Mouse (Mus musculus) ES-E14 (cell line): ENCODE results near the gene Hmgn1. TPM values are rescaled to one million over a fixed set of nuclear protein-coding genes. Genes with fewer than 3 reads are reported as not detected.
A peak's percentile ranks its signal among the peaks of the same experiment; 100 is the strongest.

Experiments used
- DNase-seq: peaks from one replicate; pipeline ENCODE4 v3.0.0-alpha.2; 2013; ENCODE audit warnings: low read depth, low spot score
- H3K27ac ChIP-seq: 2 replicates; pipeline ENCODE4 v1.5.1; 2012; ENCODE audit warnings: low read depth, mild to moderate bottlenecking, low read length, moderate library complexity, mixed read lengths; ENCODE audit not compliant: poor library complexity, insufficient read depth, severe bottlenecking
- H3K36me3 ChIP-seq: 2 replicates; pipeline ENCODE4 v1.6.1; 2012; ENCODE audit warnings: mild to moderate bottlenecking, low read length, moderate library complexity, mixed read lengths; ENCODE audit not compliant: control insufficient read depth, poor library complexity, insufficient read depth, severe bottlenecking
- H3K4me1 ChIP-seq, 2 experiments: fragments of 150-350 bp in 1 of 2; sonication (generic) in 1 of 2; 2 replicates each; pipeline ENCODE4 v1.6.1; 2012; ENCODE audit warnings: low read length in 2 of 2, mild to moderate bottlenecking in 1 of 2, mixed read lengths in 1 of 2; ENCODE audit not compliant: control insufficient read depth in 2 of 2, insufficient read depth in 2 of 2, poor library complexity in 1 of 2
- H3K4me3 ChIP-seq, 2 experiments: fragments of 150-350 bp in 1 of 2; sonication (generic) in 1 of 2; 2 replicates each; pipeline ENCODE4 v1.5.1; 2012; ENCODE audit warnings: low read length in 2 of 2, low read depth in 1 of 2, mild to moderate bottlenecking in 1 of 2, mixed read lengths in 1 of 2; ENCODE audit not compliant: insufficient read depth in 1 of 2, poor library complexity in 1 of 2, severe bottlenecking in 1 of 2
- H3K9ac ChIP-seq: 2 replicates; pipeline ENCODE4 v1.6.1; 2012; ENCODE audit warnings: low read depth, mild to moderate bottlenecking, low read length, mixed read lengths; ENCODE audit not compliant: poor library complexity, insufficient read depth, severe bottlenecking
- H3K9me3 ChIP-seq: fragments of 150-350 bp; sonication (generic); 2 replicates; pipeline ENCODE4 v1.6.1; 2012; ENCODE audit warnings: low read depth, mild to moderate bottlenecking, low read length; ENCODE audit not compliant: control insufficient read depth, insufficient read depth
- CHD2 ChIP-seq: IDR thresholded peaks from 2 replicates; pipeline ENCODE4 v1.6.1; 2014; ENCODE audit warnings: mild to moderate bottlenecking, low read depth, low read length, inconsistent platforms
- HCFC1 ChIP-seq: IDR thresholded peaks from 2 replicates; pipeline ENCODE4 v1.6.1; 2012; ENCODE audit warnings: low read length, inconsistent platforms, borderline replicate concordance; ENCODE audit not compliant: insufficient read depth
- MAFK ChIP-seq: IDR thresholded peaks from 2 replicates; pipeline ENCODE4 v1.6.1; 2014; ENCODE audit warnings: mild to moderate bottlenecking, low read depth, low read length, inconsistent platforms; ENCODE audit not compliant: insufficient read depth
- ZC3H11A ChIP-seq: IDR thresholded peaks from 2 replicates; pipeline ENCODE4 v1.6.1; 2012; ENCODE audit warnings: low read depth, mild to moderate bottlenecking, inconsistent platforms, low read length, borderline replicate concordance
- ZNF384 ChIP-seq: IDR thresholded peaks from 2 replicates; pipeline ENCODE4 v1.6.1; 2012; ENCODE audit warnings: low read depth, low read length, inconsistent platforms
- in situ Hi-C, 2 experiments: fragments of 600-800 bp; cut with MboI; formaldehyde crosslinking; loops; one replicate each; pipeline ENCODE4 v1.15.1; 2025; ENCODE audit warnings: low sequenced_read_pairs in 2 of 2, inconsistent platforms in 1 of 2; ENCODE audit not compliant: unreplicated experiment in 2 of 2
- total RNA-seq: library from RNA; depleted of rRNA; stranded (reverse); fragments of 300-350 nt; gene quantifications from 2 replicates; pipeline ENCODE4 v1.2.3, GENCODE M21; 2012

Hmgn1 gene
- total RNA-seq, 1 experiment = 403 TPM

DNA sequence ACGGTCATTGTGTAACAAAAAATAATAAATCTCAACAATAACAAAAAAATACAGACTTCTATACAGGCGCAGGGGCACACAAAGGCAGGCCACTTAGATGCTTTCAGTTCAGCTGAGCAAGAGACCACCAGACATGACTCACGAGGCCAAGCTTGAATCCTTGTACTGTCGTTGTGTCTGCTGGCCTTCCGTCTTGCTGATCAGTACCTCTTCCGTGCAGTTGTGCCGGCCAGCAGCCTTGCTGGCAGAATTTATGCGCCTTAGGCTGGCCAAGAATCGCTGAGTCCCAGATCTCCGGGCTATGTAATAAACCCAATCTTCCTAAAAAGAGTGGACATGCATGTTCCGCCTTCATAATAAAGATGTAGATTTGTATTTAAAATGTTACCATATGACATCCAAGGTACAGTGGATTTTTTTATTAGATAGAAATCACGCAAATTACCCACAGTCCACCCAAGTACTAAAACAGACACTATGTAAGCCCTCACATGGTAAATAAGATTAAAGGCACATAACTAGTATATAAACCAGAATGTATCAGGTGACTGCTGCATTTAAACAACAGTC is 31.1 kb upstream of the Hmgn1 start:
- Histone ChIP-seq H3K27ac (no peak overlapping the region), H3K9ac (peak overlapping the region; percentile 71; the same call in 1 of the 2 replicates), H3K9me3 (no peaks in the 10 kb centered on the region), H3K4me1 (peaks cover 0 to 4% of the 10 kb centered on the region in 2 experiments; a peak in 2 of 4 replicates), H3K4me3 (peak overlapping the region; percentile 64 to 77), H3K36me3 (peaks cover 8% of the 10 kb centered on the region)
- in situ Hi-C loops = no loop called here
- no peak for TF ChIP-seq ZC3H11A
- TF ChIP-seq CHD2 = no peak
- no peak for TF ChIP-seq HCFC1
- TF ChIP-seq ZNF384 = no peak
- no peak for TF ChIP-seq MAFK
- no peak for DNase-seq

DNA sequence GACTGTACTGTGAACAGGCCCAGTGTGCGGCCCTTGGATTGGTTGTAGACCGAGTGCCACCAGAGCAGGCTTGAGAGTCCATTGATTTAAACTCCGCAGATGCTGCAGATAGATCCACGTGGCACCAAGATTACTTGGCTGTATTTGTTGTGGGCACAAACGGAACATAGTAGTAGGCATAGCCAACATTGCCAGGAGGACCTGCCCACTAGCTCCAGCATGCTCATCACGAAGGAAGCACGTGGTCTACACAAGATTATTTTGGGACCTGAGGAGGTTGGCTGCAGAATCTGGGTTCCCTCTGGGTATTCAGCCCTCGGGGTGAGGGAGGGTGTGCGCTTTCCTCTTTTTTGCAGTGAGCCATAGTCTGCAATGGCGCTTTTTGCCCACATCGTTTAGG is 29.6 kb upstream of the Hmgn1 start:
- no peak overlapping the region for H3K4me3 ChIP-seq
- H3K27ac ChIP-seq = no peak overlapping the region
- in situ Hi-C loops = no loop called here
- H3K9ac ChIP-seq = no peak overlapping the region
- TF ChIP-seq HCFC1 = no peak
- TF ChIP-seq CHD2 = no peak
- no peak for TF ChIP-seq ZNF384
- no peak for TF ChIP-seq MAFK
- TF ChIP-seq ZC3H11A = no peak
- no peaks in the 10 kb centered on the region for H3K9me3 ChIP-seq
- peaks cover 15% of the 10 kb centered on the region for H3K36me3 ChIP-seq
- peaks cover 0 to 2% of the 10 kb centered on the region in 2 experiments; a peak in 2 of 4 replicates for H3K4me1 ChIP-seq
- no peak for DNase-seq

- TF ChIP-seq MAFK (no peak), ZC3H11A (no peak), ZNF384 (no peak), HCFC1 (no peak), CHD2 (no peak)
- Histone ChIP-seq H3K4me1 (peaks cover 1 to 2% of the 10 kb centered on the region in 2 experiments; a peak in 2 of 4 replicates), H3K36me3 (peaks cover 18% of the 10 kb centered on the region), H3K9ac (no peak overlapping the region), H3K9me3 (no peaks in the 10 kb centered on the region), H3K27ac (no peak overlapping the region), H3K4me3 (no peak overlapping the region)
- DNase-seq = no peak
- in situ Hi-C loops = no loop called here
These were observed 28.5 kb upstream of the Hmgn1 start for GRCm38 (mm10) chr16:96156019-96156418.

DNA sequence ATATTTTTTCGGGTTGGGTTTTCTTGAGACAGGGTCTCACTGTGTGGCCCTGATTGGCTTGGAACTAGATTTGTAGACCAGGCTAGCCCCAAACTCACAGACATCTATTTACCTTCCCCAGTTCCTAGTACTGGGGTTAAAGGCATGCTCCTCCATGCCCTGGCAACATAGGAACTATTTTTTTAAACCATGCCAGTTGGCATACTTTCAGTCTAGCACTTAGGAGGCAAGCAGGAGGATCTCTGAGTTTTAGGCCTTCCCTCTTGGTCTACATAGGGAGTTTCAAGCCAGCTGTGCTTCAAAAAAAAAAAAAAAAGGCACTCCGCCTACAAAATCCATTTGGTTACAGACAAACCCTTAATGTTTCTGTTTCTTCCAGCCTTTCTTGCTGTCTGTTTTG is 26.9 kb upstream of the Hmgn1 start:
- in situ Hi-C loops = no loop called here
- H3K4me3 ChIP-seq = no peak overlapping the region
- no peaks in the 10 kb centered on the region for H3K9me3 ChIP-seq
- no peak overlapping the region for H3K9ac ChIP-seq
- H3K36me3 ChIP-seq = peaks cover 18% of the 10 kb centered on the region
- TF ChIP-seq CHD2 (no peak), HCFC1 (no peak), MAFK (no peak)
- H3K4me1 ChIP-seq = peaks cover 1 to 3% of the 10 kb centered on the region in 2 experiments; a peak in 3 of 4 replicates
- no peak overlapping the region for H3K27ac ChIP-seq
- no peak for DNase-seq

DNA sequence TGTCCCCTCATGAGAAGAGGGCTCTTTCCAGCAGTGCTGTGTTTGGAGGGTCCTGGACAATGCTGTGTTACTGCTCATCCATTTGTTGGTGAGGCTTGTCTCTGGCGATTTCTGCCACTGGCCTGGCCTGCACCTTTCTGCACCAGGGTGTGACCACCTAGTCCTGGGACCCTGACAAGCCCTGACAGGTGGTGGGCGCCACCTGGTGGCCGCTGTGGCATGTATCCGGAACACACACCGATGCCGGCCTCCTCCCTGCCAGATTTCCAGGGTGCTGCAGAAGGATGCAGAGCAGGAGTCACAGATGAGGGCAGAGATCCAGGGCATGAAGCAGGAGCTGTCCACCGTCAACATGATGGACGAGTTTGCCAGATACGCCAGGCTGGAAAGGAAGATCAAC is 24.0 kb upstream of the Hmgn1 start:
- Histone ChIP-seq H3K36me3 (peaks cover 18% of the 10 kb centered on the region), H3K4me1 (peaks cover 1 to 18% of the 10 kb centered on the region in 2 experiments; a peak in 2 of 4 replicates), H3K4me3 (no peak overlapping the region), H3K27ac (no peak overlapping the region), H3K9ac (no peak overlapping the region), H3K9me3 (no peaks in the 10 kb centered on the region)
- TF ChIP-seq ZNF384 (no peak), ZC3H11A (peak; percentile 31; the same call in 1 of the 2 replicates)
- in situ Hi-C loops = no loop called here
- DNase-seq = peak; percentile 77
